Mouse (Mus musculus): ENCODE data around the gene Rab2b.

Gene Rab2b

DNA sequence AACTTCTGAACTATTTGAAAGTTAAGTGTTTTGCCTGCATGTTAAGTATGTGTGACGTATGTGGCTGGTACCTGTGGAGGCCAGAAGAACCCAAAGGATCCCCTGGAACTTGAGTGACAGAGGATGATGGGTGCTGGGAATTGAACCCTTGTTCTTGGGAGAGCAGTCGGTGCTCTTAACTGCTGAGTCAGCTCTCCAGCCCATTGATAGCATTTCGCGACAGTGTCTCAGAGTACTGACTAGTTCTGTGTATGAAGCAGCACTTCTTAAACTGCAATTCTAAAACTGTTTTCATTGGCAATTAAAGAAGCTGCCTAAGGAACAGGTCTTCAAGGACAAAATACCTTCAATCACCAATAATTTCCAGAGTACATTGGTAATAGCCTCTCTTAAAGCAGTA is 2.1 kb downstream of the Rab2b start:
- DNase-seq (ENCODE audit: low spot score in 2 of 2) = no peak

- DNase-seq (ENCODE audit: low spot score in 2 of 2) = no peak
Measured at GRCm38 (mm10) chr14:52272781-52273180, 6.6 kb downstream of the Rab2b start.

DNA sequence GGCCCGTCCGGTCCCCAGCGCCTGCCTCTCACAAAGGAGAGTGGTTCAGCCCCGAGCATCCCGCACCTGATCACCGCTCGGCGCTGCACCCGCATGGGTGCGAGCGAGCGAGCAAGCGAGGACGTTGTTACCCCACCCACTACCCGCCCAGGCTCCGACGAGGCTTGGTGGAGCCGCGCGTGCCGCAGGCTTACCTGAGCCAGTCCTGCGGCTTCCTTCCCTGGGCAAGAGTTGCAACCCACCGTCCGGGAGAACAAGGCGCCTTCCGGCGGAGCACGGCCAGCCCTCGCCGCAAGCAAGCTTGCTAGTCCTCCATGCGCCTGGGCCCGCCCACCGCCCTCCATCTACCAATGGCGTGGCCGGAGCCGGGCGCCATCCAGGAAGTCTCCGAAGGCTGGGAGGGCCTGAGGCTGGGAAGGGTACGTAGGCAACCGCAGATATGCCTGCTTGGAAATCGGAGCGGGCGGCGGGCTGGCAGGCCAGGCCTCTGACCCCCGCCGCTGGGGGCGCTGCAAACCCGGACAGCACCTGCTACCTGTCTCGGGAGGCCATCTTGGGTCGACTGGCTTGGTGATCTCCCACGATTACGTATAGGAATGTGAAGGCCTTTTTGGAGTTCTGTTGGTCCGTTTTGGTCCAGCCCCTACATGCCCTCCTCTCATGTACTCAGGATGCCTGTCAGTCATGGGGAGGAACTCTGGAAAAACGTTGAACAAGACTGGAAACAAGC is 21.7 kb downstream of the Rab2b start, which contains the start of gene Chd8:
Chd8 (minus strand) TSS at position 297 of the 730 bp plus-strand sequence.
- peak; percentile 96 to 98 for DNase-seq (ENCODE audit: low spot score in 2 of 2)

DNA sequence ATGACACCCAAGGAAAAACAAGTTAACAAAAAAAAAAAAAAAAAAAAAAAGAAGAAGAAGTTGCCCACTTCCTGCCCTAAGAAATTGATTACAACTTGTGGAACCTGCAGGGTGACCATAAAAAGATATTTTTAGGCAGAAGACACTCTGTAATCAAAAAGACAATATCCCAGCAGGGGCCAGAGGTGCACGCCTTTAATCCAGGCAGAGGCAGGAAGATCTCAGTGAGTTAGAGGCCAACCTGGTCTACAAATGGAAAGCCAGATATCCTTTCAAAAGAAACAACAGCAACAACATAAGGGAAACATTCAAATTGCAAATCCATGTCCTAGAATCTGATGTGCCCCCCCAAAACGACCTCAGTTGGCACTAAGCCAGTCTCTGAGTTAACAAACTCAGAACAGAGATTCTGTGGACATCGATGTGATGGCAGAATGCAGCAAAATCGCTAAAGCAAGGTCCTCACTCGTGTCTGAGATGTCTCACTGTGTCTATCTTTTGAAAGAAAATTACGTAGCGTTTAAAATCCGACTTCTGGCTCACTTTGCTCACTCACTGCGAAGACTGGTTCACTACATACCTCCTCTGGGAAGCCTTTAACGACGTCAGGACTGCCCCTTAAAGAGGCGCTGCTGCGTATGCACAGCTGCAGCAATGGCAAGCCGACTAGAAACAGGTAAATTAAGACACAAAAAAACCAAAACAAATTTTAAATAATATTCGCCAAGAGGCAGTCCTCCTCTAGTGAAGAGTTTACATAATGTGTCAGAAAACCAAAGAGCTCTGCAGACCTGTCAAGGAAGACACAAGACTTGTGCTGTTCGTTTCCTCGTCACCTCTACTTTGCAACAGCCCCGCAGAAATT is 22.8 kb downstream of the Rab2b start:
- no peak for DNase-seq (ENCODE audit: low spot score in 2 of 2)

DNA sequence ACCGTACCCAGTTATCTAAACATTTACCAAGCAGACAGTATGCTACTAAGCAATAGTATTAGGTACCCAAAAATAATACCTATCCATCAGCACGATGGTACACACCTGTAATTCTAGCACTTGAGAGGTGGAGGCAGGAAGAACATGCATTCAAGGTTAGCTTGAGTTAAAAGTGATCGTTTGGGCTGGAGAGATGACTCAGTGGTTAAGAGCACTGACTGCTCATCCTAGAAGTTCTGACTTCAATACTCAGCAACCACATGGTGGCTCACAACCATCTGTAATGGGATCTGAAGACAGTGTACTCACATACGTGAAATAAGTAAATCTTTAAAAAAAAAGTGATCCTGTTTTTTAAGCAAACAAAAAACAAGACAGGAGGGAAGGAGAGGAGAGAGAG is 33.2 kb downstream of the Rab2b start:
- DNase-seq (ENCODE audit: low spot score in 2 of 2) = no peak

DNA sequence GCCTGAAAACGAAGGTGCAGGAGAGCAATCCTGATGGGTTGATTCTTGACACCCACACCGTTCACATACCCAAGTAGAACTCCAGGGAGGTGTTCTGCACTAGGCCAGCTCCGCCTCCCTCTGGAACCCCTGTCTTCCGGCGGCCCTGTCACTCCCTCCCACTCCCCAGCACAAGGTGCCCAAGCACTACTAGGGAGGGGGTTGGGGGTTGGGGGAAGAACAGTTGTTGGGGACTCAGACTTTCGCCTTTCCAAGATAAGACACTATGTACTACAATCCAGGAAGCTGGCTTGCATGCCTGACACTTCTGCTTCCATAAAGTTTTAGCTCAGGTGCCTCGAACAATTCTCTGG is 34.7 kb downstream of the Rab2b start:
- DNase-seq (ENCODE audit: low spot score in 2 of 2) = no peak

DNA sequence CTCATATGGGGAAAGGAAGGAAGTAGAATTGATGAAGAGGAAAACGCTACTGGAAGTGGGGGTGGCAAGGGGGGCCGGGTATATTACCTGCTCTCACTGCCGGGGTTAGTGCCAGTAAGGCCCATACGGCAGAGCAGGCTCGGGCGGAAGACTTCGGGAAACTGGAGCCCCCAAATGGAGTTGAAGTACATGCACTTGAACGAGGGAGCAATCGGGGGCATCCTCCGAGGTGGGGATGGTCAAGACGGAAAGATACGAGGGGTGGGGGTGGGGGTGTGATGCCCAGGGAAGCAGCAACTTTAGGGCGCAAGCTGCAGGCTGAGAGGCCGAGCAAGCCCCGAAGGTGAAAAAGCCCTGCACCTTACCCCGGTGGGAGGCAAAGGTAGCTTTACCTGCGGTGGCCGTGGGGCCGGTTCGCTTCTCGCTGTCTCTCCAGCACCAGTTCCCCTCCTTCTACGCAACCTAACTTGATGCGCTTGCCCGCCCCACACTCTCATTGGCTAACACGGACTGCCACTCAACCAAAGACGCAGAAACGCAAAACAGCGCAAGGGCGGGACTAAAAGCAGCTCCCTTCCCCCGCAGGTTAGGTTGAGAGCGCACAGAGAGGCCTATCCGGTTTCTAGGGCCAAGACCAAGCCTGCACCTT is 35.2 kb downstream of the Rab2b start:
- peak; percentile 98 to 99 for DNase-seq (ENCODE audit: low spot score in 2 of 2)

DNA sequence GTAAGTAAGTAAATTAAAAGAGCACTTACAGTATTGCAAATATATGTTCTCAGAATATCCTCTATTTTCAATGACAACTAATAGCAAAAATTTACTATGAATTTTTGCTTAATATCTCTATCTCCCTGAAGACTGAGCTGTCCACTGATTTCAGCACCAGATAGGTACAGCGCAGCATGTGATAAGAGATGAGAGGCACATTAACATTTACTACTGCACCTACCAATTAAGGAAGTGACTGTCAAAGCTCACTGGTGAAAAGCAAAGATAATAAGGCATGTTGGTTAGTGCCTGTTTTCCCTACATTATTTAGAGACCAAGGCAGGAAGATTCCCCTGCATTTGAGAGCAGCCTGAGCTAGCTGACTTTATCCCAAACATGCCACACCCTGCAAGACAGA is 43.1 kb downstream of the Rab2b start:
- DNase-seq (ENCODE audit: low spot score in 2 of 2) = no peak

DNA sequence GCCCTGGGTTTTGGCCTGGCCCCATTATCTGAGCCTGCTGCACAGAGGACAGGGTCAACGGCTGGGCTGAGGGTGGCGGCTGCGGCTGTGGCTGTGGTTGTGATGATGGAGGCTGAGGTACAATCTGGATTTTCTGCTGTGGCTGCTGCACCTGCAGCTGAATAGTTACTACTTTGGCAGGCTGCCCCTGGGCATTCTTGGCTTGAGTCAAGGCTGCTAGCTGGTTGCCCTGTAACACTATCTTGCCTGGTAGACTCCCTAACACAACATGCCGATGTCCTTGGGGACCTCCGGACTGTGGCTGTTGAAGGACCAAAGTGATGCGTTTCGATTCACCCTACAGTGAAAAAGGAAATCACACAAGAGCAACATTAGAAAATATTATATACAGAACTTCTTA is 44.2 kb downstream of the Rab2b start:
- DNase-seq (ENCODE audit: low spot score in 2 of 2) = no peak

- no peak for DNase-seq (ENCODE audit: low spot score in 2 of 2)
Measured at GRCm38 (mm10) chr14:52232249-52232648, 47.1 kb downstream of the Rab2b start.

DNA sequence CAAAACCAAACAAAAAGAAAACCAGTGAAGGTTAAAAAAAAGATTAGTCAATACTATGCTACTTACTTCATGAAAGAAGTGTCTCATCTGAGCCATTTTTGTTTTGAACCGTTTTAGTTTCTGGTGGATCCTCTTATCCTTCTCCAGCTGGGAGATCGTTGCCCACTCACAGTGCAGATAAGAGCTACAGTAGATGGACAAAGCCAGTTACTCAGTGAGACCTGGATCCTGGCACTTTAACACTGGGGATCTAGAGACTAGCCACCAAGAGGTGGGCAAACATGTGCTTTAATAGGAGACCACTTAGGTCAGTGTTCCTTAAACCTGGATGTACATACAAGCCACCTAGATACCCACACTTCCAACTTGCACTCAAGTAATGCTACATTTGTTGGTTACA is 53.4 kb downstream of the Rab2b start:
- DNase-seq (ENCODE audit: low spot score in 2 of 2) = no peak

DNA sequence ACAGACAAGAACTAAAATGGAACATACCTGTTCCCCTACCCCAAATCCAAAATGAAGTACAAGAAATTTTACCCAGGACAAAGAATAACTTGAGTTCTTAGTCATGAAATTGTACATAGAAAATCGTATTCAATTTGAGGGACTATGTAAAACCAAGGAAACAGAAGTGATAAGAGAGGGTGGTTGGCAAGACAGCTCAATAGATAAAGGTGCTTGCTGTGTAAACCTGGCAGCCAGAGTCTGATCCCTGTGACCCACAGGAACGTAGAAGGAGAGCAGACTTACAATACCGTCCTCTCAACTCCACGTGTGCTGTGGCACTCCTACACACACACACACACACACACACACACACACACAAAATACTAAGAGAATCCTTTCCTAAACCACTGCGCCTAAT is 62.1 kb downstream of the Rab2b start:
- no peak for DNase-seq (ENCODE audit: low spot score in 2 of 2)
